Mouse (Mus musculus): ENCODE results near the gene Usp28. TPM values are rescaled to one million over a fixed set of nuclear protein-coding genes. Genes with fewer than 3 reads are reported as not detected.

Usp28 gene
- polyA plus RNA-seq, 1 experiment, result 26.7 TPM

DNA sequence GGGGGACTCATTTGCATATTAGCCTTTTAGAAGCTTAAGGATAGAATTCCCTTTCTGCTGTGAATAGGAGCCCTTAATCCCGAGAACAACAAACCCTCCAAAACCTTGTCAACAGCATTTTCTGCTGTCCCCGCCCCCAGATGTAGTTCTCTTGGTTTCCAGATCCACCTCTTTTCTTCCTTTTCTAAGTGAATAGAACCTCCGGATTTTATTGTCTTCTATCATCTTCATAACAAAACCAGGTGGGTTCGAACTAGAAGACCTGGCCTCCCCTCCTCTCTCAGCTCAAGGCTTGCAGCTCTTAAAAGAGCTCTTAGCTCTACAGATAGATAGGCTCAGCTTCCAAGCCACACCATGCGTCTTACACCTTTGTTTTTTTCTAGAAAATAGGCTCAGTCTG is 6.5 kb downstream of the Usp28 start:
- TF ChIP-seq CTCF (IDR thresholded peaks at IDR 0.05; ENCODE audit: control insufficient read depth, insufficient read depth, low read length) (no peak), POLR2A (IDR thresholded peaks at IDR 0.05; ENCODE audit: borderline replicate concordance, control insufficient read depth, low read depth, low read length) (no peak)
- Histone ChIP-seq H3K4me3 (replicated peaks; ENCODE audit: control insufficient read depth, low read depth, low read length) (no peak overlapping the region), H3K27ac (ENCODE audit: control insufficient read depth, insufficient read depth, low read depth, low read length, poor library complexity) (no peak overlapping the region), H3K4me1 (ENCODE audit: control insufficient read depth, insufficient read depth, low read length) (no peaks in the 10 kb centered on the region; the same call in 1 of the 2 replicates)
- WGBS, result 80% methylated on average over 5 of the region's 5 CpGs

DNA sequence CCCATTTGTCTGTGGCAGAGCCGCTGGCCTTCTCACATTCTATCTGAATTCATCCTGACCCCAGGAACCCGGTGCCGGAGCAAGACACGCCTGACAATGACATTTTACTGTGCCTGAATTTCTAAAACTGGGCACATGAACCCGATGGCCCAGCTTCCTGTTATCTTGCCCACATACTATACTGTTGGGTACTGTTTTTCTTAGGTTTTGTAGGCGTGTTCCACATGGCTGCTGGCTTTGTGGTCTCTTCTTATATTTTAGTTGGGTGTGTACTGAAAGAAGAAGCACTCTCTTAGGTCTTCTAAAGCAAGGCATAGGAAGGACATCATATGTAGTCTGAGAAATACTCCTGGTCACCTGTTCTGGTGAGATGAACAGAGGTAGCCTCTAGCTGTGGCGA is 9.6 kb downstream of the Usp28 start:
- no peak overlapping the region for H3K27ac ChIP-seq (ENCODE audit: control insufficient read depth, insufficient read depth, low read depth, low read length, poor library complexity)
- TF ChIP-seq CTCF (IDR thresholded peaks at IDR 0.05; ENCODE audit: control insufficient read depth, insufficient read depth, low read length), result no peak
- TF ChIP-seq POLR2A (IDR thresholded peaks at IDR 0.05; ENCODE audit: borderline replicate concordance, control insufficient read depth, low read depth, low read length), result no peak
- no peaks in the 10 kb centered on the region for H3K4me1 ChIP-seq (ENCODE audit: control insufficient read depth, insufficient read depth, low read length)
- H3K4me3 ChIP-seq (replicated peaks; ENCODE audit: control insufficient read depth, low read depth, low read length), result no peak overlapping the region
- 74% methylated on average over 7 of the region's 7 CpGs for WGBS

DNA sequence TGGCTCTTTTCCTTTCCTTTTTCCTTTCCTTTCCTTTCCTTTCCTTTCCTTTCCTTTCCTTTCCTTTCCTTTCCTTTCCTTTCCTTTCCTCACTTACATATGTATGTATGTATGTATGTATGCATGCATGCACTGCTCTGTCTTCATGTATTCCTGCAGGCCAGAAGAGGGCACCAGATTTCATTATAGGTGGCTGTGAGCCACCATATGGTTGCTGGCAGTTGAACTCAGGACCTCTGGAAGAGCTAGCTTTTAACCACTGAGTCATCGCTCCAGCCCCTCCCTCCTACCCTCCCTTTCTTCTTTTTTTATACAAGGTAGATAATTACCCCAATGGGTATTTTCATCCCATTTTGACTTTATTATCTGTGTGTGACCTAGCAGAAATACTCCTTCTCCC is 10.6 kb downstream of the Usp28 start:
- TF ChIP-seq CTCF (IDR thresholded peaks at IDR 0.05; ENCODE audit: control insufficient read depth, insufficient read depth, low read length) (no peak), POLR2A (IDR thresholded peaks at IDR 0.05; ENCODE audit: borderline replicate concordance, control insufficient read depth, low read depth, low read length) (no peak)
- no peak overlapping the region for H3K27ac ChIP-seq (ENCODE audit: control insufficient read depth, insufficient read depth, low read depth, low read length, poor library complexity)
- 84% methylated on average over 1 of the region's 1 CpGs for WGBS
- H3K4me3 ChIP-seq (replicated peaks; ENCODE audit: control insufficient read depth, low read depth, low read length), result no peak overlapping the region
- no peaks in the 10 kb centered on the region for H3K4me1 ChIP-seq (ENCODE audit: control insufficient read depth, insufficient read depth, low read length)

DNA sequence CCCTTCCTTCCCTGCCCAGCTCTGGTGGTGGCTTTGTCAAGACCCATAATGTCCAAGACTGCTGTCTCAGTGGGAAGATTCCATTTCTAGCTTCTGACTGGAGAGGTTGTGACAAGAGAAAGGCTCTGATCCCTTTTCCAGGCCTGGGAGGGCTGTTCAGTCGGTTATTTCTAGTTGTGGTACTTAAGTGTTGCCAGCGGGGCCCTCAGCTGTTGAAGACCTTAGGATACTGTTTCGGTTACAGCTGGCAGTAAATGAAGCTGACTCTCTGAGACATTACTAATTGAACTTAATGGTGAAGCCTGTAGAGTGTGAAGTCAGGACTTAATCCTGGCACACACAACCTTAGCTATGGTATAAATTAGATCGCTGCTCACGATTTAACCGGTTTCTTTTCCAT is 14.1 kb downstream of the Usp28 start:
- 88% methylated on average over 6 of the region's 6 CpGs for WGBS
- Histone ChIP-seq H3K4me3 (replicated peaks; ENCODE audit: control insufficient read depth, low read depth, low read length) (no peak overlapping the region), H3K4me1 (ENCODE audit: control insufficient read depth, insufficient read depth, low read length) (no peaks in the 10 kb centered on the region), H3K27ac (ENCODE audit: control insufficient read depth, insufficient read depth, low read depth, low read length, poor library complexity) (no peak overlapping the region)
- TF ChIP-seq POLR2A (IDR thresholded peaks at IDR 0.05; ENCODE audit: borderline replicate concordance, control insufficient read depth, low read depth, low read length) (no peak), CTCF (IDR thresholded peaks at IDR 0.05; ENCODE audit: control insufficient read depth, insufficient read depth, low read length) (no peak)

DNA sequence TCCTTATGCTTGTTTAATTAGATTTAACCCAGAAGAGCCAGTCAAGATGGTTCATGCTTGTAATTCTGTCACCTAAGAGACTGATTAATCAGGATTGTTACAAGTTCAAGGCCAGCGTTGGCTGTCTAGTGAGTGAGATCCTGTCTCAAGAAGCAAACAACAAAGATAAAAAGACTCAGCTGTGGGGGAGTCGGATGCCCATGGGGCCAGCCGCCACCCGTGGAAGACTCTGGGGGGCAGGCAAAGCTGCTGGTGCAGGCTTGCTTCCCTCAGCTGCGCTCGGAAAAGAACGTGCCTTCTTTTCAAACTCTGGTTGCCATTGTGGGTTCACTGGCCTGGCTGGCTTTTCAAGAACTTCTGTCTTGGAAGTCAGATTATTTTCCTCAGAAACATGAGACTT is 30.6 kb downstream of the Usp28 start:
- WGBS, result 83% methylated on average over 7 of the region's 7 CpGs
- Histone ChIP-seq H3K27ac (ENCODE audit: control insufficient read depth, insufficient read depth, low read depth, low read length, poor library complexity) (no peak overlapping the region), H3K4me3 (replicated peaks; ENCODE audit: control insufficient read depth, low read depth, low read length) (no peak overlapping the region), H3K4me1 (ENCODE audit: control insufficient read depth, insufficient read depth, low read length) (no peaks in the 10 kb centered on the region)
- TF ChIP-seq CTCF (IDR thresholded peaks at IDR 0.05; ENCODE audit: control insufficient read depth, insufficient read depth, low read length) (no peak), POLR2A (IDR thresholded peaks at IDR 0.05; ENCODE audit: borderline replicate concordance, control insufficient read depth, low read depth, low read length) (no peak)

DNA sequence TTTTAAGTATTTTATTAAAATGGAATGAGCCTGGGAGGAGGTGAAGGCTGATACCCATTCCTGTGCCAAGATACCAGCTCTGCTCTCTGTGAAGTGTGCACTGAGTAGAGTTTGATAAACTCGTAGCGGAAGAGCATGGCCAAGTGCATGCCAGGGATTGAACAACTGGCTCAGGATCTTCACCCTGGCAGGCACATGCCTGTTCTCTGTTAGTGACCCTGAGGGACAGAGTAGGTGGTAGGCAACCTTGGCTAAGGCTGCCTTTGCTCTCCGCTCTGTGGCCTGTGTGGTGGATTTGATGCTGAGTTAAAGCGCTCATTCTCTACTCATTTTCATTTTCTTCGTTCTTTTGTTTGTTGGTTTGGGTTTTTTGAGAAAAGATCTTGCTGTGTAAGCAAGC is 36.1 kb downstream of the Usp28 start:
- WGBS, result 91% methylated on average over 5 of the region's 5 CpGs
- Histone ChIP-seq H3K4me3 (replicated peaks; ENCODE audit: control insufficient read depth, low read depth, low read length) (no peak overlapping the region), H3K27ac (ENCODE audit: control insufficient read depth, insufficient read depth, low read depth, low read length, poor library complexity) (no peak overlapping the region), H3K4me1 (ENCODE audit: control insufficient read depth, insufficient read depth, low read length) (no peaks in the 10 kb centered on the region; the same call in 1 of the 2 replicates)
- TF ChIP-seq POLR2A (IDR thresholded peaks at IDR 0.05; ENCODE audit: borderline replicate concordance, control insufficient read depth, low read depth, low read length), result no peak
- no peak for TF ChIP-seq CTCF (IDR thresholded peaks at IDR 0.05; ENCODE audit: control insufficient read depth, insufficient read depth, low read length)

DNA sequence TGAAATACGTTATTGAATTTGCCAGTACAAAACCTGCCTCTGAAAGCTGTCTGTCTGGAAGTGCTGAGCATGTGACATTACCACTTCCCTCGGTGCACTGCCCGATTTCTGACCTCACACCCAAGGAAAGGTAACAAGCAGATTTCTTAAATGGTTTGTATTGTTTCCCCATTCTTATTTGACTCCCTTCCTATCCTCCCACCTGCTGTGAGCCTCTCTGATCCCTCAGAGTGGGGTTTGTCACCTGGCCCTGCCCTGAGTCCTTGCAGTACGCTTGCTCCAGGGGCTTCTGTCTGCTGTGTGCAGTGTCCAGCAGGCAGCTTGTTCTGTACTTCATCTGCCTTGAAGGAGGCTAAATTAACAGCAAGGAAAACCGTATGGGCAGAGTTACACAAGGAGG is 38.8 kb downstream of the Usp28 start:
- WGBS, result 57% methylated on average over 5 of the region's 5 CpGs
- Histone ChIP-seq H3K4me1 (ENCODE audit: control insufficient read depth, insufficient read depth, low read length) (no peaks in the 10 kb centered on the region; the same call in 1 of the 2 replicates), H3K27ac (ENCODE audit: control insufficient read depth, insufficient read depth, low read depth, low read length, poor library complexity) (peak overlapping the region; percentile 24; the same call in 1 of the 2 replicates), H3K4me3 (replicated peaks; ENCODE audit: control insufficient read depth, low read depth, low read length) (no peak overlapping the region)
- TF ChIP-seq POLR2A (IDR thresholded peaks at IDR 0.05; ENCODE audit: borderline replicate concordance, control insufficient read depth, low read depth, low read length) (no peak), CTCF (IDR thresholded peaks at IDR 0.05; ENCODE audit: control insufficient read depth, insufficient read depth, low read length) (no peak)

DNA sequence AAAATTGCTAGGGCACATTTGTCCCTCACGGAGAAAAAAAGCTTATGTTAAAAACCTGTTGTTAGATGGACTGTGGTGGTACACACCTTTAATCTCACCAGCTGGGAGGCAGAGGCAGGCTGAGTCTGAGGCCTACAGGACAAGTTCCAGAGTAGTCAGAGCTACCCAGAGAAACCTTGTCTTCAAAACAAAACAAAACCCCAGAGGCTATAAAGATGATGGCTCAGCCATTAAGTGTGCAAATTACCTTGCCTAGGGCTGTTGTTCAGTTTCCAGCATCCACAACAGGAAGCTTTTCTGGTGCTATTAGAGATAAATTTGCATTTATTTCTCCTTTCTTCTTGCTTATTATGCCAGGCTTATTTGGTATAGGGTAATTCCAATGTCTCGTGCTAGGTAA is 39.4 kb downstream of the Usp28 start:
- no peaks in the 10 kb centered on the region; the same call in 1 of the 2 replicates for H3K4me1 ChIP-seq (ENCODE audit: control insufficient read depth, insufficient read depth, low read length)
- WGBS, result 87% methylated on average over 2 of the region's 2 CpGs
- TF ChIP-seq CTCF (IDR thresholded peaks at IDR 0.05; ENCODE audit: control insufficient read depth, insufficient read depth, low read length), result no peak
- no peak for TF ChIP-seq POLR2A (IDR thresholded peaks at IDR 0.05; ENCODE audit: borderline replicate concordance, control insufficient read depth, low read depth, low read length)
- no peak overlapping the region for H3K4me3 ChIP-seq (replicated peaks; ENCODE audit: control insufficient read depth, low read depth, low read length)
- H3K27ac ChIP-seq (ENCODE audit: control insufficient read depth, insufficient read depth, low read depth, low read length, poor library complexity), result no peak overlapping the region

DNA sequence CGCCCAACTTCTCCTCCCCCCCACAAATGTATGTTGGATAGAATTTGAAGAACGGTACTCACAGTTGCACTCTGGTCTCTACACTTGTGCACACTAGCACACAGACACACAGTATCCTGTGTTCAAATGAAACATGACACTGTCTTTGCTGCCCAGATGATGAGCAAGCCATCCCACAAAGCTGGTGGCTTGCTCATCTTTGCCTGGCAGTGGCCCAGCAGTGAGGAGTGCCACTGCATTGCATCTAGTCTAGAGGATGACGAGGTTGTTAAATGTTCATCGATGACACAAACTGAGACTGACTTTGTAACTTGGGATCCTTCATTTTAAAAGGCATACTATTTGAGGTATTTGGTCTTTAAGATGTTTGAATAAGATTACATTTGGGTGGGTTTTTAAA is 49.6 kb downstream of the Usp28 start:
- Histone ChIP-seq H3K4me1 (ENCODE audit: control insufficient read depth, insufficient read depth, low read length) (no peaks in the 10 kb centered on the region), H3K4me3 (replicated peaks; ENCODE audit: control insufficient read depth, low read depth, low read length) (no peak overlapping the region), H3K27ac (ENCODE audit: control insufficient read depth, insufficient read depth, low read depth, low read length, poor library complexity) (no peak overlapping the region)
- TF ChIP-seq CTCF (IDR thresholded peaks at IDR 0.05; ENCODE audit: control insufficient read depth, insufficient read depth, low read length) (no peak), POLR2A (IDR thresholded peaks at IDR 0.05; ENCODE audit: borderline replicate concordance, control insufficient read depth, low read depth, low read length) (no peak)
- WGBS, result 82% methylated on average over 4 of the region's 4 CpGs
